Mouse (Mus musculus) MEL (cell line): ENCODE data around the gene Retn. TPM values are rescaled to one million over a fixed set of nuclear protein-coding genes. Genes with fewer than 3 reads are reported as not detected.

ENCODE experiments used
- DNase-seq: peaks from one replicate; pipeline ENCODE4 v3.0.0; 2011; ENCODE audit warnings: low read depth, low spot score
- H3K27ac ChIP-seq: 2 replicates; pipeline ENCODE4 v1.5.1; 2012; ENCODE audit warnings: low read depth, mild to moderate bottlenecking, control low read depth, low read length, moderate library complexity; ENCODE audit not compliant: control insufficient read depth
- H3K27me3 ChIP-seq, 2 experiments: fragments of 150-350 bp in 1 of 2; sonication (generic) in 1 of 2; 2 replicates each; pipeline ENCODE4 v1.6.1; 2012; ENCODE audit warnings: low read length in 2 of 2, mild to moderate bottlenecking in 2 of 2, improper control_type of control experiment in 1 of 2, moderate library complexity in 1 of 2; ENCODE audit not compliant: insufficient read depth in 2 of 2, control insufficient read depth in 1 of 2
- H3K36me3 ChIP-seq, 2 experiments: 2 replicates each; pipeline ENCODE4 v1.6.1; 2012 to 2014; ENCODE audit warnings: low read length in 2 of 2, improper control_type of control experiment in 1 of 2, inconsistent platforms in 1 of 2, mild to moderate bottlenecking in 1 of 2; ENCODE audit not compliant: insufficient read depth in 2 of 2, control insufficient read depth in 1 of 2
- H3K4me1 ChIP-seq, 2 experiments: fragments of 150-350 bp in 1 of 2; sonication (generic) in 1 of 2; 2 replicates each; pipeline ENCODE4 v1.6.1; 2012; ENCODE audit warnings: low read length in 2 of 2, improper control_type of control experiment in 1 of 2, mild to moderate bottlenecking in 1 of 2; ENCODE audit not compliant: insufficient read depth in 2 of 2, control insufficient read depth in 1 of 2
- H3K4me3 ChIP-seq, 2 experiments: fragments of 150-350 bp in 1 of 2; sonication (generic) in 1 of 2; 2 replicates each; pipeline ENCODE4 v1.5.1; 2012; ENCODE audit warnings: low read depth in 2 of 2, low read length in 2 of 2, mild to moderate bottlenecking in 2 of 2, moderate library complexity in 2 of 2, control low read depth in 1 of 2, improper control_type of control experiment in 1 of 2; ENCODE audit not compliant: control insufficient read depth in 1 of 2, insufficient read depth in 1 of 2
- H3K79me2 ChIP-seq: 2 replicates; pipeline ENCODE4 v1.6.1; 2012; ENCODE audit warnings: mild to moderate bottlenecking, low read length, moderate library complexity; ENCODE audit not compliant: control insufficient read depth, poor library complexity, insufficient read depth
- H3K9ac ChIP-seq: 2 replicates; pipeline ENCODE4 v1.6.1; 2012; ENCODE audit warnings: low read depth, mild to moderate bottlenecking, control low read depth, low read length, moderate library complexity; ENCODE audit not compliant: control insufficient read depth, poor library complexity, severe bottlenecking
- H3K9me3 ChIP-seq: fragments of 150-350 bp; sonication (generic); replicated peaks from 2 replicates; pipeline ENCODE4 v1.6.1; 2012; ENCODE audit warnings: mild to moderate bottlenecking, low read length, improper control_type of control experiment, moderate library complexity; ENCODE audit not compliant: insufficient read depth
- CHD2 ChIP-seq: IDR thresholded peaks from 2 replicates; pipeline ENCODE4 v1.6.1; 2011; ENCODE audit warnings: low read length, improper control_type of control experiment
- E2F4 ChIP-seq: IDR thresholded peaks from 2 replicates; pipeline ENCODE4 v1.6.1; 2011; ENCODE audit warnings: low read depth, low read length, improper control_type of control experiment, borderline replicate concordance
- ETS1 ChIP-seq: IDR thresholded peaks from 2 replicates; pipeline ENCODE4 v1.6.1; 2012; ENCODE audit warnings: low read depth, mild to moderate bottlenecking, inconsistent platforms, low read length, improper control_type of control experiment, moderate library complexity
- GABPA ChIP-seq: IDR thresholded peaks from 2 replicates; pipeline ENCODE4 v1.6.1; 2012; ENCODE audit warnings: low read depth, mild to moderate bottlenecking, inconsistent platforms, low read length, improper control_type of control experiment, moderate library complexity
- HCFC1 ChIP-seq: IDR thresholded peaks from 2 replicates; pipeline ENCODE4 v1.6.1; 2012; ENCODE audit warnings: low read depth, mild to moderate bottlenecking, inconsistent platforms, low read length, improper control_type of control experiment, moderate library complexity
- JUND ChIP-seq: IDR thresholded peaks from 2 replicates; pipeline ENCODE4 v1.6.1; 2011; ENCODE audit warnings: low read depth, mild to moderate bottlenecking, improper control_type of control experiment, low read length
- MAX ChIP-seq: IDR thresholded peaks from 2 replicates; pipeline ENCODE4 v1.6.1; 2011; ENCODE audit warnings: low read length, improper control_type of control experiment
- MAZ ChIP-seq: IDR thresholded peaks from 2 replicates; pipeline ENCODE4 v1.6.1; 2012; ENCODE audit warnings: low read depth, mild to moderate bottlenecking, inconsistent platforms, low read length, improper control_type of control experiment
- MEF2A ChIP-seq: IDR thresholded peaks from 2 replicates; pipeline ENCODE4 v1.6.1; 2014; ENCODE audit warnings: low read depth, mild to moderate bottlenecking, inconsistent platforms, low read length, improper control_type of control experiment; ENCODE audit not compliant: poor library complexity, insufficient replicate concordance, severe bottlenecking; ENCODE audit errors: extremely low read depth
- MXI1 ChIP-seq: IDR thresholded peaks from 2 replicates; pipeline ENCODE4 v1.6.1; 2011; ENCODE audit warnings: mild to moderate bottlenecking, low read depth, low read length, improper control_type of control experiment
- MYB ChIP-seq: IDR thresholded peaks from 2 replicates; pipeline ENCODE4 v1.6.1; 2011; ENCODE audit warnings: mild to moderate bottlenecking, low read depth, low read length, improper control_type of control experiment
- NRF1 ChIP-seq: IDR thresholded peaks from 2 replicates; pipeline ENCODE4 v1.6.1; 2014; ENCODE audit warnings: low read depth, mild to moderate bottlenecking, inconsistent platforms, low read length, improper control_type of control experiment, moderate library complexity; ENCODE audit not compliant: poor library complexity, insufficient read depth, severe bottlenecking
- POLR2AphosphoS2 ChIP-seq: IDR thresholded peaks from 2 replicates; pipeline ENCODE4 v1.6.1; 2011; ENCODE audit warnings: low read length, improper control_type of control experiment
- POLR2AphosphoS5 ChIP-seq: IDR thresholded peaks from 2 replicates; pipeline ENCODE4 v1.6.1; 2012; ENCODE audit warnings: low read depth, borderline replicate concordance, mild to moderate bottlenecking, inconsistent platforms, low read length, moderate library complexity, mixed read lengths
- RAD21 ChIP-seq: IDR thresholded peaks from 2 replicates; pipeline ENCODE4 v1.6.1; 2011; ENCODE audit warnings: mild to moderate bottlenecking, low read depth, low read length, improper control_type of control experiment
- RCOR1 ChIP-seq: IDR thresholded peaks from 2 replicates; pipeline ENCODE4 v1.6.1; 2012; ENCODE audit warnings: low read depth, mild to moderate bottlenecking, inconsistent platforms, low read length, improper control_type of control experiment
- SIN3A ChIP-seq: IDR thresholded peaks from 2 replicates; pipeline ENCODE4 v1.6.1; 2012; ENCODE audit warnings: low read length, improper control_type of control experiment, inconsistent platforms
- TAL1 ChIP-seq: IDR thresholded peaks from 2 replicates; pipeline ENCODE4 v1.6.1; 2012; ENCODE audit warnings: mild to moderate bottlenecking, inconsistent platforms, low read length, moderate library complexity, mixed read lengths
- TBP ChIP-seq: IDR thresholded peaks from 2 replicates; pipeline ENCODE4 v1.8.0; 2011; ENCODE audit warnings: low read depth, low read length, improper control_type of control experiment
- TCF12 ChIP-seq: IDR thresholded peaks from 2 replicates; pipeline ENCODE4 v1.6.1; 2014; ENCODE audit warnings: low read depth, mild to moderate bottlenecking, inconsistent platforms, low read length, improper control_type of control experiment, moderate library complexity
- USF2 ChIP-seq, 2 experiments: IDR thresholded peaks; 2 replicates each; pipeline ENCODE4 v1.6.1; 2011 to 2012; ENCODE audit warnings: improper control_type of control experiment in 2 of 2, low read length in 2 of 2, borderline replicate concordance in 1 of 2, inconsistent platforms in 1 of 2, low read depth in 1 of 2, mild to moderate bottlenecking in 1 of 2; ENCODE audit not compliant: insufficient read depth in 1 of 2
- ZC3H11A ChIP-seq: IDR thresholded peaks from 2 replicates; pipeline ENCODE4 v1.6.1; 2012; ENCODE audit warnings: low read depth, mild to moderate bottlenecking, inconsistent platforms, low read length, improper control_type of control experiment
- ZKSCAN1 ChIP-seq: IDR thresholded peaks from 2 replicates; pipeline ENCODE4 v1.6.1; 2012; ENCODE audit warnings: low read depth, mild to moderate bottlenecking, inconsistent platforms, low read length, improper control_type of control experiment, moderate library complexity
- ZMIZ1 ChIP-seq: IDR thresholded peaks from 2 replicates; pipeline ENCODE4 v1.6.1; 2012; ENCODE audit warnings: low read depth, mild to moderate bottlenecking, inconsistent platforms, low read length, improper control_type of control experiment, moderate library complexity
- ZNF384 ChIP-seq: IDR thresholded peaks from 2 replicates; pipeline ENCODE4 v1.6.1; 2012; ENCODE audit warnings: low read depth, mild to moderate bottlenecking, inconsistent platforms, low read length, improper control_type of control experiment
- polyA plus RNA-seq, 2 experiments: library from polyadenylated mRNA; stranded (reverse) in 1 of 2; unstranded in 1 of 2; fragments of >175 nt in 1 of 2; fragments of >200 nt in 1 of 2; gene quantifications; 2 replicates each; pipeline versions ENCODE4 v1.2.1 to v1.2.4; 2012; ENCODE audit warnings: low replicate concordance in 2 of 2, low read depth in 1 of 2; ENCODE audit not compliant: insufficient read length in 2 of 2, insufficient read depth in 1 of 2, missing spikeins in 1 of 2
- total RNA-seq: library from RNA; depleted of rRNA; stranded (reverse); fragments of 300-350 nt; gene quantifications from 2 replicates; pipeline ENCODE4 v1.2.3, GENCODE M21; 2012

Gene Retn
- total and polyA plus RNA-seq, 3 experiments = 0.23 to 1.1 TPM; not detected in 1

- no peak for DNase-seq
- Histone ChIP-seq H3K27me3 (no peaks in the 10 kb centered on the region), H3K4me3 (no peak overlapping the region), H3K9me3 (no peaks in the 10 kb centered on the region), H3K79me2 (peaks cover 32% of the 10 kb centered on the region)
- no peak for TF ChIP-seq HCFC1
- no peak for TF ChIP-seq NRF1
- TF ChIP-seq POLR2AphosphoS2 = no peak
- TF ChIP-seq RAD21 = no peak
- no peak for TF ChIP-seq TAL1
- no peak for TF ChIP-seq CHD2
- no peak for TF ChIP-seq GABPA
- no peak for TF ChIP-seq MAZ
- TF ChIP-seq SIN3A = no peak
- no peak for TF ChIP-seq MYB
- no peak for TF ChIP-seq MXI1
- TF ChIP-seq MAX = no peak
- TF ChIP-seq ETS1 = no peak
- TF ChIP-seq USF2 (IDR thresholded peaks at IDR 0.05; ENCODE audit: borderline replicate concordance in 1 of 2, insufficient read depth in 1 of 2, low read depth in 1 of 2, low read length in 2 of 2) = no peak
- no peak for TF ChIP-seq ZMIZ1
- no peak for TF ChIP-seq POLR2AphosphoS5
- TF ChIP-seq TCF12 = no peak
- TF ChIP-seq E2F4 = no peak
- TF ChIP-seq ZNF384 = no peak
- TF ChIP-seq MEF2A = no peak
- TF ChIP-seq, all 39 proteins: peak for 0
- Histone ChIP-seq H3K9ac (no peak overlapping the region), H3K4me1 (peaks cover 0 to 11% of the 10 kb centered on the region in 2 experiments; a peak in 2 of 4 replicates), H3K27ac (no peak overlapping the region), H3K36me3 (peaks cover 0 to 15% of the 10 kb centered on the region in 2 experiments; a peak in 2 of 4 replicates)
Measured at GRCm38 (mm10) chr8:3679656-3680055, 24.1 kb downstream of the Retn start.

GRCm38 (mm10) chr8:3682435-3682834, 26.9 kb downstream of the Retn start:
- TF ChIP-seq POLR2AphosphoS5 (no peak), RCOR1 (no peak), ZC3H11A (no peak), MYB (no peak), E2F4 (no peak), JUND (no peak), SIN3A (no peak), ZKSCAN1 (no peak), TBP (no peak), ETS1 (no peak), POLR2AphosphoS2 (no peak)
- TF ChIP-seq, all 39 proteins: peak for 0
- no peak overlapping the region for H3K4me3 ChIP-seq
- H3K9me3 ChIP-seq = no peaks in the 10 kb centered on the region
- H3K36me3 ChIP-seq = peaks cover 0 to 11% of the 10 kb centered on the region in 2 experiments; a peak in 2 of 4 replicates
- H3K27ac ChIP-seq = no peak overlapping the region
- peaks cover 0 to 6% of the 10 kb centered on the region in 2 experiments; a peak in 1 of 4 replicates for H3K4me1 ChIP-seq
- no peaks in the 10 kb centered on the region for H3K27me3 ChIP-seq
- DNase-seq = no peak
- peaks cover 21% of the 10 kb centered on the region for H3K79me2 ChIP-seq
- no peak overlapping the region for H3K9ac ChIP-seq
